Mouse (Mus musculus) ovary, postnatal 10 days (tissue): Measurements from ENCODE around the gene Acin1.

ENCODE experiments used
- DNase-seq: peaks from one replicate; pipeline ENCODE4 v3.0.0; 2022; ENCODE audit warnings: low spot score

The Acin1 gene

DNA sequence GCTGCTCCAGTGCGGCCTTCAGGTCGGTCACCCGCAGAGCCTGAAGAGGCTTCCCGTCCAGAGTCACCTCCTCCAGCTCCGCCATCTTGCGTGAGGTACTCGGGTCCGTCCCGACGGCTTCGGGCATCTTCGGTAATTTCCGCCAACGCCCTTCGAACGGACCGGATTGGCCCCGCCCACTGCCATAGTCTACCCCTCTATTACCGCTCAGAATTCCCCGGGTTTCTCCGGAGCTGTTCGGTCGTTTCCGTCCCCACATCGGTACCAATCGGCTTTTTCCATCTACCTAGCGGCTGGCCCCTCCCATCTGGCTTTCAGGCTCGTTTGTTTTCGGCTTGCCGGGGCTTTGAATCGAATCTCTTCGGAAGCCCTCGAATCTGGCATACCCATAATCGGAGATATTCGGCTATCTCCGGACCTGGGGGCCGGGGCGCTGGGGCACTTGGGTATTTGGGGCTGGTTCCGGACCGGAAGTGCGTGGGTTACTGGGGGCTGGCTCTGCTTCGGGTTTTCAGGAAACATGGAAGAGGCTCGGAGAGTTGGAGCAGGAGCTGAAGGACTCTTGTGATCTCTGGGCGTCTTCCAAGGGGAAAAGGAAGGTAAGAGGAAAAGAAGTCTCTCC, at the start of gene Acin1:
TSS of gene Acin1 (minus strand) at position 410 of the 622 bp plus-strand sequence.
- DNase-seq, result peak; percentile 100

DNA sequence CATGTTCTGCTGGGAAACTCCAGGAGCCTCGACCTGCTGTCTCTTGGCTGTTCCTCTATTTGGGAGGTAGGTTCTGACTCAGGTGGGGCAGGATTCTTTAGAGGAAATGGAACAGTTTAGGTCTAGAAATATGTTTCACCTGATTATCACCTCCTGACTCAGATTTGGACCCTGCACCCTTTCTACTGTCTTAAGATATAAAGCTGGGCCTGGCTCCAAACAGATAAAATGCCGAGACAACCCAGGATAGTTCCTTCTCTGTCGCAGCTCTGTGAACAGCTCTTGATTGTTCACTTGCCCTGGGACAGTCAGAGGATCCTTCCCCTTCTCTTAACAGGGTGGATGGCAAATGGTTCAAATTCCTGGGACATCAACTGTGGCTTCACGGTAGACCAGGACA, 48.5 kb upstream of the Acin1 start:
- no peak for DNase-seq

DNA sequence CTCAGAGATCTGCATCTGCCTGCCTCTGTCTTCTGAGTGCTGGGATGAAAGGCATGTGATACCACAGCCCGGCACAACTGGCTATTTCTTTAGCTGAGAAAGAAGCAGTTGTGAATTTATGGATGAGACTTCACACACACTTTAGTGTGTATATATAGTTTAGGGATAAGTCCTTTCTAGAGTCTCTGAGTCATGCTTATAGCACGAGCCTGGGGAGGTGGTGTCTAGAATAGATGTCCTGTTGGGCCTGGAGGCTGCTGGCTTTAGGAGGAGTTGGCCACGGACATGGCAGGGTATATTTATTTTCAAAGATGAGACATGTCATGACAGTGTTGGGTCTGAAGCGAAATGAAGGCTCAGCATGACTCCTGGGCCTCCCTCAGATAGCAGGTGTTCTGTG, 47.3 kb upstream of the Acin1 start:
- DNase-seq, result no peak

DNA sequence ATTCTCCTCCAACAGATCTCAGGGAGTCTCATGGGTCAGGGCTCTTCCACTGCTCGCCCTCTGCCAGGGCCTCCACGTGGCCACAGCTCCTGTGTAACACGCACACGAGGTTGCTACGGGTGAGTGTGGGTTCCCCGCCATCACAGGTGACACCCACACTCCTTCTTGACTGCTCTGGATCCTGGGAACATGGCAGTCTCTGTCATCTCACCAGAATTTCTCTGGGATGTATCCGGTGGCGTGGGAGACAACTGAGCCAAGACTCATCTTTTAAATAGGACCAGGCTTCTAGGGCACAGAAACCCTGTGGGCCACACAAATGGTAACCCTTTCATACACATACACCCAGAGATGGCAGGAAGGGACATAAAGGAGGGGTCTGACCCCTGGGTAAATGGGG, 45.5 kb upstream of the Acin1 start:
- DNase-seq, result no peak

DNA sequence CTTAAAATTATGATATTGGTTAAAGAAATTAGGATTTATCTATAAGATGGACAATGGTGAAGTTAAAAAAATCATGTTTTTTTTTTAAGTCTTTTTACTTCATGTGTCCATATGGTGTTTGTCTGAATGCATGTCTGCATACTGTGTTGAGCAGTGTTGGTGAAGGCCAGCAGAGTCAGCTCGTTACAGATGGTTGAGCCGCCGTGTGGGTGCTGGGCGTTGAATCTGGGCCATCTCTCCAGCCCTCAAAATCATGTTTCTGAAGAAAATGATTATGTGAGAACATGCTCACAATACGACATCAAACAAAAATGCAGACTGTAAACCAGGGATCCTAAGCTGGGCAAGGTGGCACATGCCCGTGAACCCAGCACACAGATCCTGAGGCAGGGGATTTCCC, 43.6 kb upstream of the Acin1 start:
- no peak for DNase-seq

DNA sequence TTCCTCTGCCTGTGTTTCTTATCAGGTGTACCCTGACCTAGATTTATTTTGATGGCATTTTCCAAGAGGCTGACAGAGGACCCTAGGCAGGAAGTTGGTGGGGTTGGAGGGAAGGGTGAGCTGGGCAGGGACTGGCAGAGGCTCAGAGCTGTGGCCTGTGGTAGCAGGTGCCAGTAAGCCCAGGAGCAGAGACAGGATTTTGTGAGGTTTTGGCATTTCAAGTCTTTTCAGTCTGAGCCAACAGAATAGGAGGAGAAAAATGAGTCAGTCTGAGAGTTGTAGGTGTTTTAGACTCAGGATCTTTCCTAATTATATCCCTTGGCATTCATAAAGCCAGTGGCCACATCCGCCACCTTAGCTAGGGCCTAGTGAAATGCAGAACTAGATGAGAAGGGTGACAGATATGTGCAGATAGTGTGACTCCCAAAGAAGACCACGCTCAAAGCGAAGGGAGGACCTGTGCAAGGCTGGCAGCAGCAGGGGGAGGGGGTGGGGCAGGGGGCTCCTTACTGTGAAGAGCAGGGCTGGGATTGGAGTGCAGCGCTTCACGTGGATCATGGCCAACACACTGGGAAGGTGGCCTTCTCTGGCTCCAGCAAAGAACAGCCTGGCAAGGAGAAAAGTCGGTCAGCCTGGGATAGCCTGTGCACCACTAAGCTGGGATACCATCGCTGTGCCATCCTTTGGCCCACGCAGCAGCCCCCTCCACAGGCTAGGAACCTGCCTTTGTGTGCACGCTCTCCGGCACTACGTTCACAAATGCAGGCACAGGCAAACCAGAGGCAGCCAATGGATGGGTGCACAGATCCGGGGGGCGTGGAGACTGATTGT, 42.3 kb upstream of the Acin1 start:
- DNase-seq, result no peak

DNA sequence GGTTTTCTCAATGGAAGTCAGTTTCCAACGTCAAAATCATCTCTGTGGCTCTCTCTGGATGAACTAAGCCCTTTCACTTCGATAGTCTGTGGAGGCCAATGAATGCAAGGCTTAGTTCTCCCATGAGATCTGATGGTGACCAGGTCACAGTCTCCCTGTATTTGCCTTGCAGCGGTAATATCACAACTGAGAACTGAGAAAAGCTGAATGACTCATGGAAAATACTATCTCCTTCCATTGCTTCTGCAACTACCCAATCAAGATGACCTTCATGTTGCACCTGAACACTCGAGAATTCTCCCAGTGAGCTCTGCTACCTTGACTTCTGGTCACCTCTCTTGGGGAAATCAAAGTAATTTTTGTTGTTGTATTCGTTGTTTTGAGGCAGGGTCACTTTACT, 40.8 kb upstream of the Acin1 start:
- DNase-seq, result no peak

DNA sequence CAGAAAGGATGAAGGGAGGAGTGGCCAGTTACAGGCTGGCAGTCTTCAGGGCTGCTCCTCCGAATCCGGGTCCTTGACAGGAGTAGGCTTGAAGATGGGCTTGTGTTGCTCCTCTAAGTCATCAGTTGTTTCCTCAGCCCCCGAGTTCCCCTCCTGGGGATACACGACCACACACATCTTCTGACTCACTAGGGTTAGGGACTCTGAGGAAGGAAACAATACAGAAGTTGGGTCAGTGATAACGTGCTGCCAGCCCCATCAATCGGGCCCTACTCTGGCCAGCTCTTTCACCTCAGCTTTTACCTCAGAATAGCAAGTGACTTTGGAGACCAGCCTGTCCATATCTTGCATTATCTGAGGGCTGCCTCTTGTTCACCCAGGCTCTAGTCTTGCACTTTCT, 37.3 kb upstream of the Acin1 start:
- no peak for DNase-seq

DNA sequence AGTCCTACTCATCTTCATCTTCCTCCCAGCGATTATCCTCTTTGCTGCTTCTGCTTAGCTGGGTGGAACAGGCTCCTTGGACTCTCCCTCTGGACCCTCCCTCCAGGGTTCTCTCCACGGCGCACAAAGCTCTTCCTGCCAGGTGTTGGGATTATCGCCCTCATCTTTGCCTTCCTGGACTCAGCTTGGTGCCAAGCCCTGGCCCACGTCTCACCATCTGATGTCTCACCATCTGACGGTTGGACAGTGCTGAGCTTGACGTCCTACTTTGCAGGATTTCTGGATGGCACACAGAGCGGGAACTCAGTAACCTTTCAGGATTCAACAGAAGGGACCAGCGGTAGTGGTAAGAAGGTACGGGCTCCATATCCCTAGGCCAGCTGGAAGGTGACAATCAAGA, 35.0 kb upstream of the Acin1 start:
- no peak for DNase-seq

DNA sequence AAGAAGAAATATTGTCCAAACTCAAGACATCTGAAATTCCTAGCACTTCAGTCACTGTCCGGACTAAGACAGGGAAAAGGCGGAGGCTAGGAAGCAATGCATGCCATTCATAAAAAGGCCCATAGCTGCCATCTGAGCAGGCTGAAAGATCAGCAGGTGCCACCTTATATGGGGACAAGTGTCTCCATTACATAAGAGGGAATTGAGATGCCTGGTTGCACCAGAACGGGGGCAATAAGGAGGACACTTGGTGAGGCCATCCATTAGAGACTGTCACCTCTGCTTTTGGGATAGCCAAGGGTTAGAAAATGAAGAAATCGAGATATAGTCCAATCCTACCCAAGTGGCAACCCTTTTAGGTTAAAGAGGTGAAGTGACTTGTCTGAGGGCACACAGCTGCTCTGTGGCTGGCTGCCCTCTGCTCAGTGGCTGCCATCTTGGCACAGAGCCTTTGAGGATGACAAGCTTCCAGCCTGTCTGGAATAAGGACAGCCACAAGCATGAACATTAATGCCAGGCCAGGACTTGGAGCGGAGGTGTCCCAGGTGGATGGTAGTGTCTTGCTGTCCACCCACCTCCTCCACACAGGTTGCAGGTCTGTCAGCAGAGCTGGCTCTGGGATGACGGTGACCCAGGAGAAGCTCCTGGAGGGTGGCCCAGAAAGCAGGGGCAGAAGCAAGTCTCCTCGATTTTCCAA, 34.1 kb upstream of the Acin1 start:
- no peak for DNase-seq

DNA sequence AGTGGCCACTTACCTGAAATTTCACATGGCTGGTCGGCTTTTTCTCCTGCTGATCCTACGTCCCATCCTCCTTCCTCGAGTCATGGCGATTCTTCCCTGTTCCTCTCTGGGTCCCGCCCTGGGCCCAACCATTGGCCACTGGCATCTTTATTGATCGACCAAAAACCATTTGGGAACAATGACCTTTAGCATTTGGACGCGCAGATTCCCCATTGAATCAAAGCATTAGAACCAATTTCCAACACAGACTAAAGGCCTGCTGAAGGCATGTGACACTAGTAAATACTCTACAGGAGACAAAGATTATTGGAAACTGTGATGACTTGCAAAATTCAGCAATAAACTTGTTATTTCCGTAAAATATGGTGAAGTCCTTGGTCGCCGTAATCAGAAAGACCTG, 33.3 kb upstream of the Acin1 start:
- DNase-seq, result no peak

DNA sequence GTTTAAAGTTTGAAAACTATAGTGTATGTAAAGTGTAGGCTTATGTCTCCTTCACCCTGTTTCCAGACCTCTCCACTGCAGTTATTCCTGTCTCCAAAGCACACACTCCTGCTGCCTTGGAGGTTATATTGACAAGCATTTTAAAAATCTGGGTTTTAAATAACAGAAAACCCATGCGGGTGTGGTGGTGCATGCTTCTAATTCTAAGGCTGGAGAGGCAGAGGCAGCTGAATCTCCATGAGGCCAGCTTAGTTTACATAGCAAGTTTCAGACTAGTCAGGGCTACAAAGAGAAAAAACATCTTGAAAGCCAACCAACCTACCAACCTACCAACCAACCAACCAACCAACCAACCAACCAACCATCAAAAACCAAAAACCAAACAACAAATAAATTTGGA, 28.7 kb upstream of the Acin1 start:
- no peak for DNase-seq

DNA sequence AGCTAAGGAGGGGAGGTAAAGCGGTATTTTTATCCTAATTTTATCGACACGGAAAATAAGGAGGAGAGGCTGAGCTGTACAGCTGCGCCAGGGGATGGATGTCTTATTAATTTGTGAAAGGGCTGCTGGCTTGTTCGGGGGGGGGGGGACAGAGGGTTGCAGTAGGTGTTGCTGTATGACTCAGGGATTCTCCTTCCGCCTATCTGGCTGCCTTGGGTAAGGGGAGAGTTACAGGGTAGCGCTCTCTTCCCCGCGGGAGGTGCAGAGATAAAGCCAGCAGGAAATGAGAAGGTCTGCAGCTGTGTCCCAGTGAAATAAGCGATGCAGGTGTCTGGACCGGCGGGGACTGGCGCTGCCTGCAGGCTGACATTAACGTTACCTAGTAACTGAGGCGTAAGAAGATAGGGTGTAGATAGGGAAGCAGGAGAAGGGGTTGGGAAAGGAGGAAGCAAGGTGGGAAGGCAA, 27.9 kb upstream of the Acin1 start:
- DNase-seq, result no peak

DNA sequence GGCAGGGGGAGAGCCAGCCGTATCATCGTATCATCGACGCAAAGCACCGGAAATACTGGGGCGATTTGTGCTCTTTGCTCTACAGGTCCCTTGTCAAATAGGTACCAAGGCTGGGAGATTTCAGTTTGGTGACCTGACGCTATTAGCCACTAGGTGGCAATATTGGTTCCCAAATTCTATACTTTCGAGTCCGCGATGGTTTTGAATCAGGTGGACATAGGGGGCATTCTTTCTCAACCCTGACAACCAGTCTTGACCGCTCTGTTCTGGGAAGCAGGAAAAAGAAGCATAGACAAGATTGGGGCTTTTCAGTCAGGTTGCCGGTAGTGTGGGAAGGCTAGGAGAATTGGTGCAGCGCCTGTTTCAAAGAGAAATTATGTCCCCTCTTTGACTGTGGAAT, 27.4 kb upstream of the Acin1 start:
- peak; percentile 45 for DNase-seq

DNA sequence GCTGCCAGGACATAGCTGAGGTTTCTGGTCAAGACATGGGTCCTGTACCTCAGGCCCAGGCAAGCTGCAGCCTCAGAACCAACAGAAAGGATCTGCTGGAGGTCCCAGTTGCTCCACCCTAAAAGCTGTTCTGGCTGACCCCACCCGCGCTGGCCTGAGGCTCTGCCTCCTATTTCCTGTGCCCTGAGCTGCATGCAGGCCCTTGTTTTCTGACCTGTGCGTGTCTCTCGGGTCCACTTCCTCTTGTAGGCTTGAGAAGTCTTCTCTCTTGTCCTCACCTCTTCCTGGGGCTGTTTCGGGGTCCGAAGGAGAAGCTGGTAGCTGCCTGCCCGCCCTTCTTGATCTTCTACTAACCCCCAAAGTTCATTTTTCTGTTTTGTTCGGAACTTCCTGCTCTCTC, 26.1 kb upstream of the Acin1 start:
- no peak for DNase-seq

DNA sequence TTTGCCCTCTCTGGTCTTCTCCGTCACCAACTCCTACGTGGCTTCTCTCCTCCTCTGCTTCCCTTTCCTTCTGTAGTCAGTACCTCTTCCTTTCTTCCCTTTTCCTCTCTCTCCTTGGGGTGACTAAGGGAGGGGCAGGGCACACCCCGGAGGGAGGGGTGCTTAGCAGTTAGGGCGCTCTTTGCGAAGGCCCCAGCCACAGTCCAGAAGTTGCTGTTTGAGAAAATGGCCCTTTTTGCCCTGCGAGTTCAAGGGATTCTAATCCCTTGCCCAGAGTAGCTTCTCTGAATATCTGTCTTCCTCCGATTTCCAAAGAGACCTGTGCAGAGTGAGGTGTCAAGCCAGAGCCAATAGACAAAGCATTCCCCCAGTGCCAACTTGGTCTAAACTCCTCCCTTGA, 25.3 kb upstream of the Acin1 start, which contains the start of gene Cebpe:
TSS of gene Cebpe (minus strand) at position 101 of the 400 bp plus-strand sequence.
- no peak for DNase-seq

DNA sequence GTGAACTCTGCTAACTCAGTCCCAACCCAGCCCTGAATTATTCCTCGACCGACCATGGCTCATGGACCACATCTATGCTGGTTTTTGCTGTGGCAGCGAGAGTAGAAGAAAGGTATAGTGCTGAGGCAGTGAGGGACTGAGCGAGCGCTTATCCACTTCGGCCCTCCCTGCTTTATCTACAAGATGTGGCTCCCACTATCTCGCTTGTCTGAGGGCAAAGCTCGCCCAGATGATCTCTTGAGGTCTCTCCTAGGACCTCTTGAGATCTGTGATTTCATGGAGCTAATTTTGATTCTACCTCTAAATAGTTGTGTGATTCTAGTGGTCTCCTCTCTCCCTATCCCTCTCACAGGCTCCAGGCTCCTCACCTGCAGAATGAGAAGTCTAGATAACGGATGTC, 22.3 kb upstream of the Acin1 start:
- DNase-seq, result no peak

DNA sequence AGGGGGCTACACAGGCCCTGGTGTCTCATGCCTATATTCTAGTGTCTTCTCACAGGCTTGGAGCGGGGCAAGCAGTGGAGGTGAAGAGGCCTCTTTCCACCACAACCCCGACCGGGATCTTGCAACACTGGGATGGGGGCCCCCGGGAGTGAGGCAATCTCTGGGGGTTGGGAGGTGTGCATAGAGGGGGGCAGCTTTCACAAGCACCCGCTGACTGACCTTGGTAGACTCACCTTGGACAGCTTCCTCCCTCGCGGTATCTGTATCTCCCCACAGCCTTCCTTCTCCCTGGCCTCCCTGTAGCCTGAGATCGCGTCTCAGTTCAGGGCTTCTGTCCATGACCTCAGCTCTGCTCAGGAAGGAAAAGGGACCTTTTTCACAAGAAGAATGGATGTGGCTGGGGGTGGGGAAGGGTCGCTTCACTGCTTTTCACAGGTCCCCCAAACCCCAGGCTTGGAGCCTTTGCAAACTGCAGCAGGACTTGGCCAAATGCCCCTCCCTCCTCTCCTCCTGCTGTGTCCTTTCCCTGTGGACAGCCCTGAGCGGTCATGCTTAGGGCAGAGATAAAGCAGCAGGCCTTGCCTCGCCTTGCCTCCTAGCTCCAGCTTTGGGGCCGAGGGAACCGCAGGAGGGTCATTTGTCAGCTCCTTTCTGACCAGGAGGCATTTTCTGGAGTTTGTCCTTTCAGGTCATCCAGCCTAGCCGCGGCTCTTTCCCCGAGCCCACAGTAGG, 20.0 kb upstream of the Acin1 start:
- DNase-seq, result no peak

DNA sequence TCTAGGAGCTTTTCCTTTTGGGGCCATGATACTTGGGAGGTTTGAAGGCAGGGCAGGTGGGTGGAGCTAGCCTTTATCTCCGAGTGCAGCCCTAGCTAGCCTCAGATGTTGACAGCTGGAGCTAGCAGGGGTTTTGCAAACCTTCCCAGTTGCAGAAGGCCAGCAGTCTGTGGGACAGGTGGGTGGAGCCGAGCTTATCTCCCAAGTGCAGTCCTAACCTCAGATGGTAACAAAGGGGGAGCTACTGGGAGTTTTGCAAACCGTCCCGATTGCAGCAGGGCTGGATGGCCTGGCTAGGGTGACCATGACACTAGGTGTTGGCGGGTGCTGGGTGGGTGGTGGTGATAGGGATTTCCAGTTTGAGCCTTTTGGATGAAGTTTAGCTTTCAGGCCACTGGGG, 19.1 kb upstream of the Acin1 start:
- no peak for DNase-seq

DNA sequence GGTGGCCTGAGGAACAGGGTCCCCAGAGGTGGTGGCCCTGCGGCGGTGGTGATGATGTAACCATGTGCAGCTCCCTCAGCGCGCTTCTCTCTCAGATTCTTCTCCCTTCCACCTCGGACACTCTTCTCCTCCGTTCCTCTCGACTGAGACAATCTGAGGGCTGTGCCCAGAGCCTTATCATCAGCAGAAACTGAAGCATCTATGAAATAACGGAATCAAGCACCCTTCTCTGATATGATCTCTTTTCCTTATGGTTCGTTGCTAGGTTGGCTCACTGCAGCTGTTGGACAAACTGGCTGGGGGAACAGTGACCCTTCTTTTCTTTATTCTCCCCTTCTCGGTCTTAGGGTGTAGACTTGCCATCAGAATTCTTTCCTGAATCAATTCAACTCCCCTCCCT, 16.5 kb upstream of the Acin1 start:
- no peak for DNase-seq

DNA sequence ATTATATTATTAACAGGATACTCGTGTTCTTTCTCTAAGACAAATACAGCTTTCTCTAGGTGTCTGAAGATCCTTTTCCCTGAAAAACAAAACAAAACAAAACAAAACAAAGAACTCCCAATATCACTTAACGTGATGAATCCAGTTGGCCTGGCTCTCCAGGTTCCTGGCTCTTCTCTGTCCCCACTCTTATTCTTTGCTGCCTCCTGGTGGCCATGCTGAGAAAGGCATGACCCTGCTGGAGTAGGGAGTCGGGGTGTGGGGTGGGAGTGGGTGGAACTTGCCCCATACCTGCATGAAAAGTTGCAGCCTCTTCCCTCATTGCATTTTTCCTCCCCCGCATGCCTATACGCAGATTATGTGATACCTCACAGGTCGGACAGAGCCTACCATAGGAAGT, 14.6 kb upstream of the Acin1 start:
- DNase-seq, result peak; percentile 68

DNA sequence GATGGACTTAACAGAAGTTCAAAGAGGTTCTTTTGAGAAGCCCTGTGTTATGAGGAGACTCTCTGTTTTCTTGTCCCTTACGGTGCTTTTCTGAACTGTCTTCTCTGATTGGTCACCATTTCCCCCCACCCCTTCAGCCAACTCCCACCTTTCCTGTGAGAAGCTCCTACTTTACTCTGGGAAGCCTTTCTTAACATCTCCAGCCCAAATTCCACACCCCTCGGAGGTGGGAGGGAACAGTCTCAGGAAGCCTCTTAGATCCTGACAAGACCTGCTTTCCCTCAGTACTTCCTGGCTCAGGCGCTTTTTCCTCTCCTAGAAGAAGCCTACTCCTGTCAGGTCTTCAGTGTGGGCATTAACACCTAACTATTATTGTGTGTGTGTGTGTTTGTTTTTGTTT, 12.9 kb upstream of the Acin1 start:
- DNase-seq, result no peak
